In the genomic region with DNA sequence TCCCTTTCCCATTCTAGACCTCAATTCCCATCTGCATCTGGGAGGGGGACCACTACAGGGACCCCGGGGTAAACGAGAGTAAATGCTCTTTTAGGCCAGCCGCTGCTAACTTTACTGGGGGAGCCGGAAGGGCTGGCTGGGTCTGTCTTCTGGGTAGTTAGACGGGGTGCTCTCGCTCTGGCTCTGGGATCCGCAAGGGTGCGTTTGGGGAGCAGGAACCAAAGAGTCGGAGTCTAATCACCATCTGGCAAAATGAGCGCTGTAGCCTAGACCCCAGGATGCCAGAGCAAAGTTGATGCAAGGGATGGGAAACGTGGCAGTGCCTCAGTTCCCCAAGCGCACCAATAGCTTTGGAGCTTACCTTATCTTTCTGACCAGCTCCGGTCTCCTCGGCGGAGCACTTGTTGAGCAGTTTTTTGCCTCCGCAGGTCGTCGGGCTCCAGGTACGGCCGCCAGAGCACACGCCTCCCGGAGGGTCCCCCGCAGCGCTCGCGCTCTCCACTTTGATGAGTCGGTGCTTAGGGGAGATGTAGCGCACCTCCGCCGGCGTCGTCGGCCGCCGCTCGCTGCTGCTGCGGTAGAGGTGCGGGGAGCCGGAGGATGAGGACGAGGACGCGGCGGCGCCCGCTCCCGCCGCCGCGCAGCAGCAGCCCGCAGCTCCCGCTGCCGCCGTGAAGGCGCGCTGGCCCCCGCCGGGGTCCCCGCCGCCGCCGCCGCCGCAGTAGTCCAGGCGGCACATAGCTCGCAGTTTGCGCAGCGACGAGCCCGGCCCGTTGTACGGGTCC, we compare ENCODE assay signal across 7 mouse cellular contexts. TPM values are rescaled to one million over a fixed set of nuclear protein-coding genes. Genes with fewer than 3 reads are reported as not detected.
DNase-seq lines count a peak whose midpoint lies in the region; ATAC-seq and TF ChIP-seq lines count a peak whose summit lies in the region.

No protein-coding gene starts in this region.

- H3K9me3 ChIP-seq in embryonic facial prominence, embryonic 12.5 days: no peaks in the 10 kb centered on the region
- no peaks in the 10 kb centered on the region for H3K9me3 ChIP-seq in hindbrain, postnatal 0 days (ENCODE audit: low read length)

- H3K27me3 ChIP-seq in embryonic facial prominence, embryonic 12.5 days: no peaks in the 10 kb centered on the region
- no peaks in the 10 kb centered on the region for H3K27me3 ChIP-seq in hindbrain, postnatal 0 days (ENCODE audit: insufficient read depth, low read length)

- no peak for TF ChIP-seq CTCF in hindbrain, postnatal 0 days (IDR thresholded peaks at IDR 0.05; ENCODE audit: low read depth)

- peak overlapping the region; percentile 73 for H3K4me3 ChIP-seq in embryonic facial prominence, embryonic 12.5 days
- H3K4me3 ChIP-seq in hindbrain, postnatal 0 days (ENCODE audit: low read length): peak overlapping the region; percentile 77

- peak overlapping the region; percentile 1; the same call in 1 of the 2 replicates for H3K27ac ChIP-seq in embryonic facial prominence, embryonic 12.5 days
- peak overlapping the region; percentile 72; the same call in 1 of the 2 replicates for H3K27ac ChIP-seq in hindbrain, postnatal 0 days

- H3K4me1 ChIP-seq in embryonic facial prominence, embryonic 12.5 days: peaks cover 63% of the 10 kb centered on the region
- H3K4me1 ChIP-seq in hindbrain, postnatal 0 days (ENCODE audit: insufficient read depth, low read length): peaks cover 10% of the 10 kb centered on the region; the same call in 1 of the 2 replicates

- no peaks in the 10 kb centered on the region; the same call in 1 of the 2 replicates for H3K36me3 ChIP-seq in embryonic facial prominence, embryonic 12.5 days
- no peaks in the 10 kb centered on the region for H3K36me3 ChIP-seq in hindbrain, postnatal 0 days (ENCODE audit: insufficient read depth, low read length)

- DNase-seq in urinary bladder, adult 2 months (ENCODE audit: low spot score): peak; percentile 42
- DNase-seq in urinary bladder, postnatal 36 days (ENCODE audit: low spot score in 2 of 2): no peak
- DNase-seq in hindbrain, postnatal 0 days (ENCODE audit: low spot score): no peak
- DNase-seq in lung, postnatal 10 days: peak; percentile 21
- peak; percentile 11 to 18 for DNase-seq in thymus, postnatal 36 days

- WGBS in embryonic facial prominence, embryonic 12.5 days: under 1% methylated on average over 64 of the region's 71 CpGs
- 2% methylated on average over 58 of the region's 71 CpGs for WGBS in hindbrain, postnatal 0 days

- ATAC-seq in embryonic facial prominence, embryonic 12.5 days (ENCODE audit: insufficient number of reproducible peaks, insufficient read depth, low FRiP score, low TSS enrichment): no peak
- no peak for ATAC-seq in hindbrain, postnatal 0 days
- no peak for ATAC-seq in inflammation-experienced regulatory T-cells, adult 6 months

- H3K4me2 ChIP-seq in embryonic facial prominence, embryonic 12.5 days (replicated peaks): peak overlapping the region; percentile 93
- peak overlapping the region; percentile 83 for H3K4me2 ChIP-seq in hindbrain, postnatal 0 days (ENCODE audit: low read depth, low read length)

- peak overlapping the region; percentile 88 for H3K9ac ChIP-seq in embryonic facial prominence, embryonic 12.5 days
- H3K9ac ChIP-seq in hindbrain, postnatal 0 days (replicated peaks; ENCODE audit: low read length): peak overlapping the region; percentile 72

RNA-seq across cellular contexts. Expression of a gene that starts 2.9 kb away (rescaled TPM):
- 29.4 and 40.4 TPM in 2 replicates for polyA plus RNA-seq in urinary bladder, adult 2 months (2012; rRNA removed)
- 8.3 and 9.6 TPM in 2 replicates for polyA plus RNA-seq in embryonic facial prominence, embryonic 12.5 days (2016; fragmentation: Nextera tagmentation; extraction: Ambion mirVana)
- total RNA-seq in hindbrain, postnatal 0 days (2014; rRNA removed): 29.0 and 33.6 TPM in 2 replicates
- polyA plus RNA-seq in hindbrain, postnatal 0 days (2015; fragmentation: Nextera tagmentation; extraction: Ambion mirVana): 5.5 and 6.1 TPM in 2 replicates
- under 1 TPM in 1 of 3 experiments, not detected in 2; 0.23 TPM for polyA plus RNA-seq in inflammation-experienced regulatory T-cells, adult 6 months (2017; shearing (Covaris generic))

Comparison
In these comparisons a context has a peak if more than half of its experiments do, and no peak if none do; other contexts are left out.
1. DNase-seq: peak in urinary bladder, adult 2 months (single experiment), lung, postnatal 10 days (single experiment) and thymus, postnatal 36 days (2 of 2); none in urinary bladder, postnatal 36 days (0 of 2) and hindbrain, postnatal 0 days (single experiment).